Mouse (Mus musculus): Measurements from ENCODE around the gene Rgs14. TPM values are rescaled to one million over a fixed set of nuclear protein-coding genes. Genes with fewer than 3 reads are reported as not detected.

Gene Rgs14
- total and polyA plus RNA-seq, 3 experiments, result 14.4 to 20.5 TPM; not detected in 1

DNA sequence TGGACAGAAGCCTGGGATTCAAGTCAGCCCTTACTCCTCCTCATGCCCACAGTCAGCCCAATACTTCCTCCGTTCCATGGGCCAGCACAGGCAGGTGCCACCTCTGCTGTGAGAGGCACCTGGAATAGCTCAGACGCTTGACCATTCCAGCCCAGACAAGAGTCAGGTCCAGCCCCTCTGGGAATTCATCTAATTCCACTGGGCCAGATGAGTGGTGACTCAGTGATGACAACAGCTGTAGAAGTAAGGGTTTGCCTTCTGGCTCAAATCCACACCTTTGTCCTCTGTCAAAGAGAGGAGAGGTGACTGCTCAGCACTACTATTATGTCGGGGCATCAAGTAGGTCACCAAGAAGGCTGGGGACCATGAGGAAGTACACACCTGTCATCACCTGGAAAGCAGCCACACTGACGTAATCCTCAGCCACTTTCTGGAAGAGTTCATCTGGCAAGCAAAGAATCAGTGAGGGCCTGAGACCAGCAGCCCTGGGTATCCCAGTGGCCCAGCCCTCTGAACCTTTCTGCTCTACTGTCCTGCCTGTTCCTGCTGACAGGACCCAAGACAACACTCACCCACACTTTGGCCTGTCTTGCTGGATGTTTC, 49.5 kb upstream of the Rgs14 start, which contains the start of gene Prelid1 (continued):
- TF ChIP-seq MYB (IDR thresholded peaks at IDR 0.05; ENCODE audit: low read depth, low read length), result no peak

DNA sequence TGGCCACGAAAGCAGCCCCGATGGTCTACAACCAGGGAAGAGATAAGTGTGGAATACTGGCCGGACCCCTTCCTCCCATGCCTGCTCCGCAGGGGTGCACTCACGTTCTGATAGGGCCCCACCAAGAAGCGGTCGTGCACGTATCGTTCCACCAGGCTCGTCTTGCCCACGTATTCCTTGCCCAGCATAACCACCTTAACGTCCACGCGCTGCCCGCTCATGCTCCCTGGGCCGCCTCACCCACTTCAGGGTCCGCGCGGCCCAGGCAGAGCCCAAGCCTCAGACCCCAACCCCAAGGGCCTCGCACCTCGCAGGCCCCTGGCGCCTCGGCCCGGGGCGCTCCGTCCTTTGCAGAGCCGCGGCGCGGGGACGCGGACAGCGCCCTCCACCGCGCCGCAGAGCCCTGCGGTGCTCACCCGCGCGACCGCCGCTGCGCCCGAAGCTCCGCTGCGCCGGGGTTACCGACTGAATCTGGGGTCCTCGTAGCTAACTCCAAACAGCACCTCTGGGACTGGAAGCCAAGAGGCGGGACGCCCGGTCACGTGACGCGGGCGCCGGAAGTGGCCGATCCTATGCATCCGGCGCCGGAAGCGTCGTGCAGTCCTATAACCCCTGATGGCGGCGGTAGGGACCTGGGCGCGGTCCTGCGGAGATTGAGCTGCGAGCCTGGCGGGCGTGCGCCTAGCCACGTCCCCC, 48.0 kb upstream of the Rgs14 start, which contains the start of gene Rab24:
TSS of gene Rab24 (minus strand) at position 513 of the 696 bp plus-strand sequence.
- Histone ChIP-seq H3K27ac (ENCODE audit: control insufficient read depth, low read depth, low read length) (peak within 1 kb of the TSS; percentile 51), H3K36me3 (ENCODE audit: control insufficient read depth in 1 of 2, insufficient read depth in 2 of 2, low read length in 2 of 2) (peaks cover 4 to 11% of the 10 kb centered on the region in 2 experiments; a peak in 3 of 4 replicates), H3K9me3 (replicated peaks; ENCODE audit: insufficient read depth, low read length) (no peaks in the 10 kb centered on the region), H3K27me3 (ENCODE audit: control insufficient read depth in 1 of 2, insufficient read depth in 2 of 2, low read length in 2 of 2) (no peaks in the 10 kb centered on the region), H3K4me3 (ENCODE audit: control insufficient read depth in 1 of 2, insufficient read depth in 1 of 2, low read depth in 2 of 2, low read length in 2 of 2) (peak within 1 kb of the TSS; percentile 95 to 99), H3K9ac (ENCODE audit: control insufficient read depth, low read depth, low read length, poor library complexity, severe bottlenecking) (peak within 1 kb of the TSS; percentile 96), H3K79me2 (ENCODE audit: control insufficient read depth, insufficient read depth, low read length, poor library complexity) (peaks cover 32% of the 10 kb centered on the region), H3K4me1 (ENCODE audit: control insufficient read depth in 1 of 2, insufficient read depth in 2 of 2, low read length in 2 of 2) (peaks cover 0 to 15% of the 10 kb centered on the region in 2 experiments; a peak in 2 of 4 replicates)
- DNase-seq (ENCODE audit: low read depth, low spot score), result peak; percentile 92
- TF ChIP-seq ELF1 (IDR thresholded peaks at IDR 0.05; ENCODE audit: low read depth, low read length) (peak; percentile 70), HCFC1 (IDR thresholded peaks at IDR 0.05; ENCODE audit: low read depth, low read length) (peak; percentile 87), ZMIZ1 (IDR thresholded peaks at IDR 0.05; ENCODE audit: low read depth, low read length) (peak; percentile 80; the same call in 1 of the 2 replicates), MYC (IDR thresholded peaks at IDR 0.05; ENCODE audit: low read depth, low read length) (0 out of 2 replicates have a peak, but pooled peaks have one; percentile 35), POLR2A (IDR thresholded peaks at IDR 0.05; ENCODE audit: control insufficient read depth in 1 of 2, insufficient read depth in 1 of 2, low read depth in 1 of 2, low read length in 2 of 2, poor library complexity in 1 of 2) (peak; percentile 68 to 89; a peak in 3 of 4 replicates), RCOR1 (IDR thresholded peaks at IDR 0.05; ENCODE audit: low read depth, low read length) (peak; percentile 50; the same call in 1 of the 2 replicates), NRF1 (IDR thresholded peaks at IDR 0.05; ENCODE audit: insufficient read depth, low read depth, low read length, poor library complexity, severe bottlenecking) (no peak), MYB (IDR thresholded peaks at IDR 0.05; ENCODE audit: low read depth, low read length) (no peak), CHD1 (IDR thresholded peaks at IDR 0.05; ENCODE audit: low read depth, low read length) (no peak), NELFE (IDR thresholded peaks at IDR 0.05; ENCODE audit: low read depth, low read length) (no peak; the same call in 1 of the 2 replicates), SIN3A (IDR thresholded peaks at IDR 0.05; ENCODE audit: low read length) (peak; percentile 63; the same call in 1 of the 2 replicates), TAL1 (IDR thresholded peaks at IDR 0.05; ENCODE audit: low read length) (no peak), POLR2AphosphoS5 (IDR thresholded peaks at IDR 0.05; ENCODE audit: borderline replicate concordance, low read depth, low read length) (no peak), MEF2A (IDR thresholded peaks at IDR 0.05; ENCODE audit: extremely low read depth, insufficient replicate concordance, low read depth, low read length, poor library complexity, severe bottlenecking) (no peak), ZKSCAN1 (IDR thresholded peaks at IDR 0.05; ENCODE audit: low read depth, low read length) (no peak), MAZ (IDR thresholded peaks at IDR 0.05; ENCODE audit: low read depth, low read length) (no peak), EP300 (IDR thresholded peaks at IDR 0.05; ENCODE audit: low read depth in 1 of 2, low read length in 2 of 2) (no peak), ZC3H11A (IDR thresholded peaks at IDR 0.05; ENCODE audit: low read depth, low read length) (no peak), ETS1 (IDR thresholded peaks at IDR 0.05; ENCODE audit: low read depth, low read length) (no peak), CTCF (IDR thresholded peaks at IDR 0.05 in 2 of 3, conservative IDR thresholded peaks at IDR 0.05 in 1 of 3; ENCODE audit: control insufficient read depth in 1 of 3, insufficient read depth in 1 of 3, low read depth in 2 of 3, low read length in 3 of 3, poor library complexity in 1 of 3, severe bottlenecking in 1 of 3) (no peak), USF2 (IDR thresholded peaks at IDR 0.05; ENCODE audit: borderline replicate concordance in 1 of 2, insufficient read depth in 1 of 2, low read depth in 1 of 2, low read length in 2 of 2) (peak; percentile 79 to 94; a peak in 3 of 4 replicates), USF1 (IDR thresholded peaks at IDR 0.05; ENCODE audit: low read depth, low read length) (peak; percentile 98), UBTF (IDR thresholded peaks at IDR 0.05; ENCODE audit: borderline replicate concordance, insufficient read depth, low read depth, low read length) (no peak), MAX (IDR thresholded peaks at IDR 0.05; ENCODE audit: low read length) (peak; percentile 96), KAT2A (conservative IDR thresholded peaks at IDR 0.05; ENCODE audit: low read depth, low read length) (peak; percentile 59; the same call in 1 of the 2 replicates), RAD21 (IDR thresholded peaks at IDR 0.05; ENCODE audit: low read depth, low read length) (no peak), E2F4 (IDR thresholded peaks at IDR 0.05; ENCODE audit: borderline replicate concordance, low read depth, low read length) (no peak), CHD2 (IDR thresholded peaks at IDR 0.05; ENCODE audit: low read length) (no peak), POLR2AphosphoS2 (IDR thresholded peaks at IDR 0.05; ENCODE audit: low read length) (peak; percentile 79), TBP (IDR thresholded peaks at IDR 0.05; ENCODE audit: low read depth, low read length) (peak; percentile 90), GABPA (IDR thresholded peaks at IDR 0.05; ENCODE audit: low read depth, low read length) (no peak), MXI1 (IDR thresholded peaks at IDR 0.05; ENCODE audit: low read depth, low read length) (peak; percentile 89)
